Mouse (Mus musculus) midbrain, embryonic 13.5 days (tissue): ENCODE data around the gene Olfr654. TPM values are rescaled to one million over a fixed set of nuclear protein-coding genes. Genes with fewer than 3 reads are reported as not detected.

Experiments used
- ATAC-seq: fragments of 200-750 bp; cut with Nextera tagmentation; 2 replicates; pipeline ENCODE4 v1.8.0; 2017; ENCODE audit warnings: mild to moderate bottlenecking, moderate TSS enrichment, moderate library complexity
- H3K27ac ChIP-seq: fragments of 300-500 bp; sonication (generic); 2 replicates; pipeline ENCODE4 v1.5.1; 2015; ENCODE audit warnings: inconsistent platforms, mild to moderate bottlenecking, moderate library complexity
- H3K27me3 ChIP-seq: fragments of 300-500 bp; sonication (generic); 2 replicates; pipeline ENCODE4 v1.6.1; 2015; ENCODE audit warnings: mild to moderate bottlenecking, inconsistent platforms
- H3K36me3 ChIP-seq: fragments of 300-500 bp; sonication (generic); 2 replicates; pipeline ENCODE4 v1.6.1; 2015; ENCODE audit warnings: mild to moderate bottlenecking, inconsistent platforms
- H3K4me1 ChIP-seq: fragments of 300-500 bp; sonication (generic); replicated peaks from 2 replicates; pipeline ENCODE4 v1.6.1; 2015; ENCODE audit warnings: inconsistent platforms
- H3K4me2 ChIP-seq: fragments of 300-500 bp; sonication (generic); replicated peaks from 2 replicates; pipeline ENCODE4 v1.6.1; 2015; ENCODE audit warnings: moderate library complexity, mild to moderate bottlenecking, inconsistent platforms
- H3K4me3 ChIP-seq: fragments of 300-500 bp; sonication (generic); replicated peaks from 2 replicates; pipeline ENCODE4 v1.5.1; 2015; ENCODE audit warnings: mild to moderate bottlenecking, inconsistent platforms
- H3K9ac ChIP-seq: fragments of 300-500 bp; sonication (generic); replicated peaks from 2 replicates; pipeline ENCODE4 v1.6.1; 2015; ENCODE audit warnings: mild to moderate bottlenecking, inconsistent platforms
- H3K9me3 ChIP-seq: fragments of 300-500 bp; sonication (generic); 2 replicates; pipeline ENCODE4 v1.6.1; 2016; ENCODE audit warnings: mild to moderate bottlenecking, inconsistent platforms
- WGBS: fragments of 180-500 bp; shearing (Covaris S2); methylation state at CpG from one replicate; pipeline ENCODE4 v1.1.7; 2015; 5-methylcytosine and 5-hydroxymethylcytosine counted together
- polyA plus RNA-seq: library from polyadenylated mRNA; unstranded; fragments of >200 nt; fragmentation: Nextera tagmentation; extraction: Ambion mirVana; gene quantifications from 2 replicates; pipeline ENCODE4 v1.2.1, GENCODE M21; 2015

The Olfr654 gene
- polyA plus RNA-seq: not detected in 2 replicates

DNA sequence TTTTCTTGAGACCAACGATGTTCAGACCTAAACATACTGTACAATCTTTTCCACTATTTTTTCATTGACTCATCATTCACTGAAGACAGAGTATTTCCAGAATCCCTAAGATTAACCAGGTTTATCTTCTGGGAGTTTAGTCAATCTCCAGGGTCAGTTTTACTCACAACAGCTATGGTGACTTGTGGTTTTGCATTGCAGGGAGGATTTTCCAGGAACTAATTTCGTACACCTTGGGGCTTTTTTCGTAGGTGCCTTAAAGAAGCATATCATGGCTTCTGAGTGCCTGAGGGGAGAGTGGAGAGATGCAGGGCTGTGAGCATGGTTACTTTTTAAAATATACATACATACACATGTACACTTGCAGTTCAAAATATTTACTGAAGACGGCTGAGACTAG is at the start of gene Olfr654:
Olfr654 (plus strand) TSS at position 301 of the 400 bp plus-strand sequence.
- no peaks in the 10 kb centered on the region for H3K9me3 ChIP-seq
- no peak within 1 kb of the TSS for H3K27ac ChIP-seq
- ATAC-seq: no peak
- no peaks in the 10 kb centered on the region for H3K27me3 ChIP-seq
- no peaks in the 10 kb centered on the region for H3K4me1 ChIP-seq
- 91% methylated on average over 4 of the region's 4 CpGs for WGBS
- H3K4me3 ChIP-seq: no peak within 1 kb of the TSS
- no peak within 1 kb of the TSS for H3K4me2 ChIP-seq
- no peak within 1 kb of the TSS for H3K9ac ChIP-seq
- no peaks in the 10 kb centered on the region for H3K36me3 ChIP-seq

DNA sequence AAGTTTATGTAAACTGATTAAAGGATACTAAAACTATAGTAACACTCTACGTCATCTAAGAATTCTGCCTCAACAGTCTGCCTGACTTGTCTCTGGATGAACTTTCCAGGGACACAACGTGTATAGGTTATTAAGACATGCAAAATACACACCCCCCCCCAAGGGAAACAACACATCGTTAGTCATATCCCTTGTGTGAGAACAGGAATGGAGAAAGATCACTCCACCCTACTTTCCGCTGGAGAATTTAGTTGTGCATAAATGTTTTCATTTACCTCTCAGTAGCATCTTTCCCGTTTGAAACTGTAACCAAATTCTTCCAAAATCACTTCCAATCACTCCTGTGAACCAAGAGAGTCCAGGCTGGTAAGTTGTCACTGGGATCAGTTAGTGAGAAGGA is 37.0 kb upstream of the Olfr654 start, which contains the start of gene Olfr651:
Olfr651 (plus strand) TSS at position 301 of the 400 bp plus-strand sequence.
- Histone ChIP-seq H3K4me1 (no peaks in the 10 kb centered on the region), H3K4me3 (no peak within 1 kb of the TSS), H3K4me2 (no peak within 1 kb of the TSS), H3K27me3 (no peaks in the 10 kb centered on the region), H3K9ac (no peak within 1 kb of the TSS), H3K36me3 (no peaks in the 10 kb centered on the region), H3K27ac (no peak within 1 kb of the TSS), H3K9me3 (no peaks in the 10 kb centered on the region)
- ATAC-seq: no peak
- WGBS: 84% methylated on average over 5 of the region's 5 CpGs

DNA sequence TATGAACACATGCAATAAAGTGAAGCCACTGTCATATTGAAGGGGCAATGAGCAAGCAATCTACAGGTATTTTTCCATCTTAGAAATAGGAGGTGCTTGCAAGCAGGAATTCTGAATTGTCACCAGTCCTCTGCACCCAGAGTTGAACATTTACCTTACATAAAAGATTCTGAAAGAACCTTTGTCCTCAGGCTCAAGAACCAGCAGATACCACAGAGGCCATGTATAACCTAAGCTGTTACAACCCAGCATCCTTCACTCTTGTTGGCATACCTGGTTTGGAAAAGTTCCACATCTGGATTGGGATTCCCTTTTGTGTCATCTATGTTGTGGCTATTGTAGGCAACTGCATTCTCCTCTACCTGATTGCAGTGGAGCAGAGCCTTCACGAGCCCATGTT is 34.1 kb upstream of the Olfr654 start:
- WGBS: 77% methylated on average over 1 of the region's 1 CpGs
- Histone ChIP-seq H3K27ac (no peak overlapping the region), H3K36me3 (no peaks in the 10 kb centered on the region), H3K4me1 (no peaks in the 10 kb centered on the region), H3K4me3 (no peak overlapping the region), H3K9me3 (no peaks in the 10 kb centered on the region), H3K4me2 (no peak overlapping the region), H3K27me3 (no peaks in the 10 kb centered on the region), H3K9ac (no peak overlapping the region)
- no peak for ATAC-seq

DNA sequence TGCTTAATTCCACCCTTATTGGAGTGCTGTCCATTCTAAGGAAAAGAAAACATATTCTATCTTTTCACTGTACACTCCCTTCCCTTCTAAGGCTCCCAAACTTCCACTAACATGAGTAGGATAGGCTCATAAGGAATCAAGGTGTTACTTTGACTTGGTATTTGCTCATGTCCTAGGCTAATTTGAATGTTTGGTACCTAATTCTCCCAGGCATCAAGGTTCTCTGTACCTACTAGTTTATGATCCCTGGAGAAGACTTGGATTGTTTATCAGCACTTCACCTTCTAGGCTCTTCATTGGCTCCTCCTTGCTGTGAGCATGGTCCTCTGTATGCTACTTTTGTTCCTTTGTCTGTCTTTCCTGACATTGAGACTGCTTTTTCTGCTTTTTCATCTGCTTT is 26.2 kb upstream of the Olfr654 start, which contains the start of gene Olfr652:
Olfr652 (plus strand) TSS at position 301 of the 400 bp plus-strand sequence.
- no peak within 1 kb of the TSS for H3K9ac ChIP-seq
- no peaks in the 10 kb centered on the region for H3K36me3 ChIP-seq
- H3K4me3 ChIP-seq: no peak within 1 kb of the TSS
- no peak within 1 kb of the TSS for H3K27ac ChIP-seq
- H3K27me3 ChIP-seq: no peaks in the 10 kb centered on the region
- H3K4me1 ChIP-seq: no peaks in the 10 kb centered on the region
- no peaks in the 10 kb centered on the region for H3K9me3 ChIP-seq
- H3K4me2 ChIP-seq: no peak within 1 kb of the TSS
- ATAC-seq: no peak

DNA sequence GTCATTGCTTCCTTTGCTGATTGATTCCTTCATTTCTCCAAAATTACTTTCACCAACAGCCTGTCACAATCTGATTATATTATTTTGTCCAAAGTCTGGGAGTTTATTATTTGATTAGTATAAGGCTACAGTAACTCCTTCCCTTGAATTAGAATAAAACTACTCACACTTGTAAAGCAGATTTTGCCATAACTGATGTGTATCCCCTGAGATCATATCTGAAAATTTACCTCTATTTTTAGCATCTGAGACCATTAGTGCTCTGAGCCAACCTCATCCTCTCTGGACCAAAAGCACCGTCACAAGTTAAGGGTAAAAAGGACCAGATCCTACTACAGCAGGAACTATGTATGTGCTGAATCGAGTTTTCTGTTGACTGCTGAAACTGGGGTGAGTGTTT is 9.8 kb upstream of the Olfr654 start, which contains the start of gene Olfr653:
Olfr653 (plus strand) TSS at position 301 of the 400 bp plus-strand sequence.
- Histone ChIP-seq H3K27ac (no peak within 1 kb of the TSS), H3K9me3 (no peaks in the 10 kb centered on the region), H3K27me3 (no peaks in the 10 kb centered on the region), H3K9ac (no peak within 1 kb of the TSS), H3K4me1 (no peaks in the 10 kb centered on the region), H3K4me3 (no peak within 1 kb of the TSS), H3K36me3 (no peaks in the 10 kb centered on the region), H3K4me2 (no peak within 1 kb of the TSS)
- ATAC-seq: no peak
- WGBS: 81% methylated on average over 2 of the region's 2 CpGs

DNA sequence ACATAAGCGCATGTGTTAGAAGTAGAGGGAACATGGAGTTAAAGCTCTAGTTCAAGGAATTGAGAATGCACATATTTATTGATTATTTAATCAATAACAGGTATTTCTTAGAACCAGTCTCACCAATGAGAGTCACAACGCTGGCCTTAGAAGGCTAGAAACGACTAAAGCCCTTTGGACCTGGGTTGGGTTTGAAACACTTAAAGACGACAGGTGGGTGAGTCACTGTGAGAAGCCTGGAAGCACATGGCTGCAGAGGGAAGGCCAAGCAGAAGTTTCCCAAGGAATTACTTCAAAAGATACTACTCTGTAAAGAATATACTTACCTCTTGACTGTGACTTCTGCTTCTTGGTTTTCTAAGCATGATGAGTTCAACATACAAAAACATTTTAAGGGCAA is 6.0 kb upstream of the Olfr654 start:
- Histone ChIP-seq H3K27me3 (no peaks in the 10 kb centered on the region), H3K4me3 (no peak overlapping the region), H3K4me1 (no peaks in the 10 kb centered on the region), H3K9me3 (no peaks in the 10 kb centered on the region), H3K4me2 (no peak overlapping the region), H3K36me3 (no peaks in the 10 kb centered on the region), H3K27ac (no peak overlapping the region), H3K9ac (no peak overlapping the region)
- 93% methylated on average over 4 of the region's 4 CpGs for WGBS
- no peak for ATAC-seq

DNA sequence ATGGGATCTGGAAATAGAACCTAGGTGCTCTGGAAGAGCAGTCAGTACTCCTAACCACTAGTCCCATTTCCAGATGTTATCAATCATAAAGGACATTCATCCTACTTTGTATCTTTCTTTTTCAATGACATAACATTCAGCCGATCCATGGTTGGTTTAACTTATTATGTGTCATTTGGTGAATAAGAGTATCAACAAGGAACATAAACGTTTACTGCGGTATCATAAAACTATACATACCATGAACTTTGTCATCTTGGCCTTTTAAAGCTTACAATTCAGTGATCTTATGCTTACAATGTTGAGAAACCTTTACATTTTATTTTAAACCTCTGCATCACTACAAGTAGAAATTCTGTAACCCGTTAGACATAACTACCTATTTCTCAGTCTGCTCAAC is 5.4 kb upstream of the Olfr654 start:
- H3K27me3 ChIP-seq: no peaks in the 10 kb centered on the region
- no peak for ATAC-seq
- no peak overlapping the region for H3K4me2 ChIP-seq
- H3K4me1 ChIP-seq: no peaks in the 10 kb centered on the region
- H3K36me3 ChIP-seq: no peaks in the 10 kb centered on the region
- H3K27ac ChIP-seq: no peak overlapping the region
- no peak overlapping the region for H3K4me3 ChIP-seq
- 93% methylated on average over 4 of the region's 4 CpGs for WGBS
- H3K9me3 ChIP-seq: no peaks in the 10 kb centered on the region
- no peak overlapping the region for H3K9ac ChIP-seq

DNA sequence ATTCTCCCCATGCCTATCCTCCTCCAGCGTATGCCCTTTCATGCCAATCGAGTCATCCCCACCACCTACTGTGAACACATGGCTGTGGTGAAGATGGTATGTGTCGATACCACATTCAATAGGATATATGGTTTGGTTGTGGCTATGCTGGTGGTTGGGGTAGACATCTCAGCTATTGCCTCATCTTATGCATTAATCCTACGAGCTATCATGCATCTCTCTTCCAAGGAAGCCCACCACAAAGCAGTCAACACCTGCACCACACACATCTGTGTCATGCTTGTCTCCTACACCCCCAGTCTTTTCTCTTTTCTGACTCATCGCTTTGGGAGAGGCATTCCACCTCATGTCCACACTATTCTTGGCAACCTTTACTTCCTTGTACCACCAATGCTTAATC is 1.4 kb downstream of the Olfr654 start:
- H3K36me3 ChIP-seq: no peaks in the 10 kb centered on the region
- WGBS: 90% methylated on average over 5 of the region's 5 CpGs
- H3K27ac ChIP-seq: no peak overlapping the region
- H3K4me2 ChIP-seq: no peak overlapping the region
- no peak overlapping the region for H3K4me3 ChIP-seq
- H3K9me3 ChIP-seq: no peaks in the 10 kb centered on the region
- H3K9ac ChIP-seq: no peak overlapping the region
- ATAC-seq: no peak
- no peaks in the 10 kb centered on the region for H3K4me1 ChIP-seq
- H3K27me3 ChIP-seq: no peaks in the 10 kb centered on the region

DNA sequence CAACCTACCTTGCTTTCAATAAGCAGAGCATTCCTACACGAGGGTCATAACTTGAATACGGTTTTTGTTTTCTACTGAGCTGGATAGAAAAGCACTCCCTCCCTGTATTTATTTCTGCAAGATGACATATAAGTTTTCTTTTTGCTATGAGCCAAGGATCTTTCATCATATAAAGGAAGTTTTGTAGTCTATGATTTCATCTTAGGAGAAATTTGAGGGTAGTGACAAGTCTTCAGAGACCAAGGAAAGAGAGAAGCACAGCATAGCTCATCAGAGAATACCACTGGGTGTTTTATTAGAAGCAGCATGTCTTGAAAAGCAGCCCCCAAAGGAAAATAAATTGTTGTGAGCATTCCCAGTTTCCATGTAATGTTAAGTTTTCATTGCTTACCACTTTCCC is 14.9 kb downstream of the Olfr654 start, which contains the start of gene Olfr655:
Olfr655 (minus strand) TSS at position 101 of the 400 bp plus-strand sequence.
- 95% methylated on average over 2 of the region's 2 CpGs for WGBS
- Histone ChIP-seq H3K27me3 (no peaks in the 10 kb centered on the region), H3K4me1 (no peaks in the 10 kb centered on the region), H3K9ac (no peak within 1 kb of the TSS), H3K9me3 (no peaks in the 10 kb centered on the region), H3K4me3 (no peak within 1 kb of the TSS), H3K27ac (no peak within 1 kb of the TSS), H3K36me3 (no peaks in the 10 kb centered on the region), H3K4me2 (no peak within 1 kb of the TSS)
- ATAC-seq: no peak

DNA sequence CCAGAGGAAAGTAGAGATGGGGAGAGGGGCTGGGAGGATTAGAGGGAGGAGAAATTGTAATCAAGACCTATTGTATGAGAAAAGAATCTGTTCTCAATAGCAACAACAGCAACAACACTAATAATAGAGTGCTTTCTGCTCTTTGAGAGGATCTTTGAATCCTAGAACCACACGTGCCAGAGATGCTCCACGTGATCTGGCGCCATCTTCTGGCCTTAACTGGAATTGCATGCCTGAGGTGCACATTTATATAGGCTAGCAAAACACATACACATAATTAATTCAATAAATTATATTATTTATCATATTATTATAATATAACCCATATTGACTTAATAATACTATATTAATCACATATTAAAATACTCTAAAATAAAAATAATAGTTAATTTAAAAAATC is 16.3 kb downstream of the Olfr654 start:
- Histone ChIP-seq H3K4me3 (no peak overlapping the region), H3K27me3 (no peaks in the 10 kb centered on the region), H3K9me3 (no peaks in the 10 kb centered on the region), H3K9ac (no peak overlapping the region), H3K4me1 (no peaks in the 10 kb centered on the region), H3K4me2 (no peak overlapping the region), H3K27ac (no peak overlapping the region), H3K36me3 (no peaks in the 10 kb centered on the region)
- ATAC-seq: no peak
- 1% methylated on average over 3 of the region's 3 CpGs for WGBS

DNA sequence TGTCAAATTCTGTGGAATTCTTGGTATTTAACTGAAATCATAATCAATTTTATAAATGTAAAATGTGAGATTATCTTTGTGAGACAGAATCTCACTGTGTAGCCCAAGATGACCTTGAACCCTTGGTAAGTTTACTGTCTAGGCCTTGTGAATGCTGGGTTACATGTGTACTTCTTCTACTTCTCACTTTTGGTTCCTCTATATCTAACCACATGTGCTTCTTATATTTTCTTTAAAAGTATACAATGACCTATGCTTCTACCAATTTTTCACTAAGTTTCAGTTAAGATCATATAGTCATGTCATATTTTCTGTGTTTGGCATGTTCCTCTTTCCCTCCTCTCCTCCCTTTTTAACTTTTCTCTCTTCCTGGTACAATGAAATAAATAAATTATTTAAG is 17.9 kb downstream of the Olfr654 start:
- Histone ChIP-seq H3K4me2 (no peak overlapping the region), H3K27me3 (no peaks in the 10 kb centered on the region), H3K4me1 (no peaks in the 10 kb centered on the region), H3K9ac (no peak overlapping the region), H3K27ac (no peak overlapping the region), H3K36me3 (no peaks in the 10 kb centered on the region), H3K4me3 (no peak overlapping the region), H3K9me3 (no peaks in the 10 kb centered on the region)
- ATAC-seq: no peak

DNA sequence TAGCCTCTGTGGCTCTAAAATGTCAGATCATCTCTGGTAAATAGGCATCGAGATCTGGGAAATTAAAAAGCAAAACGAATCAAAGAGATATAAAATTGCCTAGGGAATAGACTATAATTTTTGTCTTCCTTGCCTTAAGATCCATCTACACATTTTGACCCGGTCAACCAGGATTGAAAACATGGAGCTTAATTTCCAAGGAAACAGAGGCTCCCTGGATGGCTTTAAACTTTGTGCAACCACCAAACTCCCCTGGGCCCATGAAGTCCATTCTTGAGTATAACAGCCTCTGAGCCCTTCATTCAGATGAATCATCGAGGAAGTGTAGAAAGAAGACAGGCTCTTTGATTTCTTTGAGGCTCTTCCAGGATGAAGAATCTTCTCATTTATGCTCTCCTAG is 26.8 kb downstream of the Olfr654 start, which contains the start of gene Olfr656:
Olfr656 (plus strand) TSS at position 301 of the 400 bp plus-strand sequence.
- Histone ChIP-seq H3K4me3 (no peak within 1 kb of the TSS), H3K27me3 (no peaks in the 10 kb centered on the region), H3K27ac (no peak within 1 kb of the TSS), H3K36me3 (no peaks in the 10 kb centered on the region), H3K9me3 (no peaks in the 10 kb centered on the region), H3K9ac (no peak within 1 kb of the TSS), H3K4me1 (no peaks in the 10 kb centered on the region), H3K4me2 (no peak within 1 kb of the TSS)
- 63% methylated on average over 4 of the region's 4 CpGs for WGBS
- ATAC-seq: no peak

DNA sequence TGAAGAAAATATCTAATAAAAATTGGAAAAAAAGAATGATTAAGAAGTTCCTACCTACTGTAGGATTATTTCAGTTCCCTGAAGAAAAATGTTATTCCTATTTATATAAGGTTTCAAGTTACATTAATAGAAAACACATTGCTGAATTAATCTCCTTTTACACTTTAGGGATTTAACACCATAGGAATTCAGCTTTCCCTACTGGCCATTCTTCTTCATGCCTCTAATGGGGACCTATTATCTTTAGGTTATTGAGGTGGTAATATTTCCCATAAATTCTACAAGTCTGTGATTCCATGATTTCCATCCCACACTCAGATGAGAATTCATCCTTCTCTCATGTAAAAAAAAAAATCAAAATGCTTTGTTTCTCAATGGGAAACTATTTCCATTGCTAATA is 37.7 kb downstream of the Olfr654 start, which contains the start of gene Olfr657:
Olfr657 (plus strand) TSS at position 301 of the 400 bp plus-strand sequence.
- Histone ChIP-seq H3K4me2 (no peak within 1 kb of the TSS), H3K27me3 (no peaks in the 10 kb centered on the region), H3K27ac (no peak within 1 kb of the TSS), H3K9me3 (no peaks in the 10 kb centered on the region), H3K4me3 (no peak within 1 kb of the TSS), H3K4me1 (no peaks in the 10 kb centered on the region), H3K9ac (no peak within 1 kb of the TSS), H3K36me3 (no peaks in the 10 kb centered on the region)
- no peak for ATAC-seq
